Mouse (Mus musculus): Measurements from ENCODE around the gene Ttk.

Gene Ttk

DNA sequence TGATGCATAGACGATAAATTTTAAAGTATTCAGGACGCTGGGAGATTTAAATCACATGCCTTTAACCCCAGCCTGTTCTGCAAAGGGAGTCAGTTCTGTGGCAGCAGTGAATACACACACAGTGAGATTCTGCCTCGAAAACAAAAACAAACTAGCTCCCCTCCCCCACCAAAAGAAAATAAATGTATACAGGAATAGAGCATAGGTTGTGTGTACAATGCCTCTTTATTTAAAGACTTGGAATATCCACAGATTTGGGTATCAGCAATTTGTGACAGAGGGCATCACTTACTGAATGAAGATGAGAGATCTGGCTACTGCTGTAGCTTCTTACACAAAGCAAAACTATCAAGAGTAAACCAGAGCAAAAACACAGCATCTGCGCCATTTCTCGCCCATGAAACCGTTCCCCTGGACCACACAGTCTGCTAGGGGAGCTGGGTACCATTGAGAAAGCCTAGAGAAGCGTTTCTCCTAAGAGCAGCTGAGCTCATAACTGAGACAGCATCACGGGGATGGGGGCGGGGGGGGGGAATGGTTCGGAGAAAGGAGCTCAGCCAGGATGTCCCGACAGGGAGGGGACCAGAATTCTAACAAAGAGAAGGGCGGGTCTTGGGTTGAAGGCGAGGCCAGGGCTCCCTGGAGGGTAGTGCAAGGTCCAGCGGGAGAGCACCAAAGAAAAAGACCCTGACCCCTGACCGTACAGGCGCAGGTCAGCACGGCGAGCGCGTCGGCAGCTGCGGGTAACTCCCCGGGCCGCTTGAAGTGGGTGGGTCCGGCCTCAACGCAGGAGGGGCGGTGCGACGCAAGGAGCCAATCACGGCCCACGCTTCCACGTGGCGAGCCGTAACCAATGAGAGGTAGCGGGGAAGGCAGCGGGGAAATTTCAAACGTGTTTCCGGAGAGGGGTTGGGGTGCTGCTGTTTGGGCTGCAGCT, at the start of gene Ttk:
Gene Ttk (plus strand): TSS at position 879 of the 937 bp plus-strand sequence.
- peak; percentile 83 for DNase-seq (ENCODE audit: low read depth)

DNA sequence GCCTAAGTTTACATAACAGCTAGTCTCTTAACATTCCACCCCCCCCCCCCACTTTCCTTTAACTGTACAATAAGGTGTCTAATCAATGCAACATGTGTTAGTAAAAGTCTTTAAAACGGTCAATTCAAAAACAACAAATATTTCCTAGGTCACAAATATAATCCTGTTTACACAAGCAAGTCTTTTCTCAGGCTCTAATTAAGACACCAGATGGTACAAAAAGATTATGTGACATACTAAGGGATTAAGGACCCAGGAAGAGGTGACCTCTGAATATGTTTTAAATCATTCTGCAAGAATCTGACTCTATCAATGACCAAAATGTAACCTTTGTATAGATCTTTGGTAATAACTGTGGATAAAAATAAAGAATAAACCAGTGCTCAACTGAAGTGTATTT, 49.0 kb upstream of the Ttk start:
- DNase-seq (ENCODE audit: low read depth): no peak

DNA sequence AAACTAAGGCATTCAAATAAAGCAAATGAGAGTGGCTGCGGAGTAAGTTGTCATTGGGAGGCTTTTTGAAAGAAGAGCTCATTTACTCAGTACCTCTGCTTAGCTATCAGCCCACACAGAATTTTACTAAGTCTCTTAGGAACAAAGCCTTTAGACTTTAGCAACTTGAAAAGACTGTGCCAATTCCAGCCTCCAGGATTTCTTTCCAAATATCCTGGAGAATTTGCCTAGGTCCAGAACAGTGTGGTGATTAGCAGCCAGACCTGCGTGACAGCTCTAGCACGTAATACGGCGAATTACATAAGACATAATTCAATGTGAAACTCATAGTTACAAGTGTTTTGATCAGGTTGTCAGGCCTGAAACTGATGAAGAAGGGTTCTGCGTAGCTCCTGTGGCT, 45.2 kb upstream of the Ttk start:
- no peak for DNase-seq (ENCODE audit: low read depth)

DNA sequence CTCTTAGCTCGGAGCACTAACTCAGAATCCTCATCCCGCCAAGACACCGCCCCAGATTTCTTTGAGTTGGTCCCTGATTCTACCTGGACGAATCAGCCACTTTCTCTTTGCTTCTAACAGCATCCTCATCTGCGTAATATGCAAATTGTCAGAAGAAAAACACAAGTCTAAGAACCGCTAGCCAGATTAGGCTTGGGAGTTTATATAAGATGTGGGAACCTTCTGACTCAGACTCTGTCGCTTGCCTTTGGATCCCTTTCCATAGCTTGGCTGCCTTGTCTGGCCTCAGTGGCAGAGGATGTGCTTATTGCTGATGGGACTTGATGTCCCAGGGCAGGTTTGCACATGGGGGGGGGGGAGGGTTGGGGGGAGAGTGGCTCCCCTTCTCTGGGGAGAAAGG, 37.6 kb upstream of the Ttk start:
- DNase-seq (ENCODE audit: low read depth): no peak

DNA sequence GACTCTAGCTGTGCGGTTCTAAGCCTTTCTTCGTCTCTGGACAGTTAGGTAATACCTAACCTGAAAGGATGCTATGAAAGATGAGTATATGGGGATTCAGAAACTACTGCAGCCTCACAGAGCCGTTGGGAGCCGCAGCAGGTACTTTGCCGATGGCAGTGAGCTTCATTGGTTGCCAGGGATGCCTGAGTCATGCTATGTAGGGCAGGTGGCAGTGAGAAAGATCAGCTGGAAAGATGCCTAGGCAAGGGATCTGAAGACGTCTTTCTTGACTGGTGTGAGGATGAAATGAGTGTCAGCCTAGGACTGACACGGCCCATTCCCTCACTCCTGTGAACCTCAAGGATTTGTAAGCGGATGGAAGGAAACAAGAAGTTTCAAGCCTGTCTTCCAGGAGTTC, 36.6 kb upstream of the Ttk start:
- no peak for DNase-seq (ENCODE audit: low read depth)

DNA sequence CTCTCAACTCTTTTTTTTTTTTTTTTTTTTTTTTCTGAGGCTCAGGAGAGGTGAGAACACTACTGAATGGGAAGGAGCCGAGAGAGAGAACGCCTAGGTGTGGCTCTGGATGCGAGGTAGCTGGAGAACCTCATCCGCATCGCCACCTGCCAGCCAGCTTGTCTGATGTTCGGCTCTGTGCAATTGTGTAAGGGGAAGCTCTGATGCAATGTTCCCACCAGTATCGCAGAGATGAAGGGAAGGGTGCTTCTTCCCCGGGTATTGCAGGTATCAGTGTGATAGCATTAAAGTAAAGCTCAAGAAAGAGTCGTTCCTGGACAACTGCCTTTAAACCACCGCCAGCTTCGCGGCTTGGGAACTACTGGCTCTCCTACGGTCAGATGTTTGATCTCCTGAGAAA, 30.1 kb upstream of the Ttk start:
- no peak for DNase-seq (ENCODE audit: low read depth)

DNA sequence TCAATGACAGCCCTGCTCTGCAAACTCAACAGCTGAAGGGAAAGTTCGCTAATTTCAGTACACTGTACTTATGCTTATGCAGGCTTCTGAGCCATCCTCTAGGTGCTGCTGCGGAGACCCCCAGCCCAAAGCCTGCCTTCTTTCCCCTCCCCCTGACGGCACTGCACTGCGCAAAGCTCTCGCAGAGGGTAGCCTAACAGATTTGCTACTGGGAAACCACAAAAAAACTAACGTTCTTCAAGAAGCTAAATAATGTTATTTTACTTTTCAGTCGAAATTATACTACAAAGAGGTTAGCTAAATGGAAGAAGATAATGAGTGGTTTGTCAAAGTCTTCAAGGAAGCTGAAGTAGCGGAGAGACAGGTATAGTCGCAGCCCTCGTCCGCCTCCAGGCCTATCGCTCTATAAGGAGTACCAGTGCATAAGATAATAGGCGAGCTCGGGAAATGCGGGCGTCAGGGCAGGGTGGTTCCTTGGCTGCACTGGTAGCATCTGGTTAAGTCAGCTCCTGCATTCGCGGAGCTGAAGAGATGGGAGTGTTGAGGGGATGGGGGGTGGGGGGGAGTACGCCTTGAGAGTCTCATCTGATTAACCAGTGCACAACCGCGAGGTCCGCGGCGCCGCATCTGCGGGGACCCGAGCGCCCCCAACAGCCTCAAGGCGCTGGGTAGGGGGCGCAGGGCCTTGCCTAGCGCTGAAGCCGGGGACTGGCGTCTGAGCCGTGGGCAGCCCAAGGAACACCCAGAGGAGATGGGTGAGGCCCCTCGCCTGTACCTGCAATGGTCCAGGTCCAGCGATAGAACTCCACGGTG, 29.1 kb upstream of the Ttk start:
- no peak for DNase-seq (ENCODE audit: low read depth)

DNA sequence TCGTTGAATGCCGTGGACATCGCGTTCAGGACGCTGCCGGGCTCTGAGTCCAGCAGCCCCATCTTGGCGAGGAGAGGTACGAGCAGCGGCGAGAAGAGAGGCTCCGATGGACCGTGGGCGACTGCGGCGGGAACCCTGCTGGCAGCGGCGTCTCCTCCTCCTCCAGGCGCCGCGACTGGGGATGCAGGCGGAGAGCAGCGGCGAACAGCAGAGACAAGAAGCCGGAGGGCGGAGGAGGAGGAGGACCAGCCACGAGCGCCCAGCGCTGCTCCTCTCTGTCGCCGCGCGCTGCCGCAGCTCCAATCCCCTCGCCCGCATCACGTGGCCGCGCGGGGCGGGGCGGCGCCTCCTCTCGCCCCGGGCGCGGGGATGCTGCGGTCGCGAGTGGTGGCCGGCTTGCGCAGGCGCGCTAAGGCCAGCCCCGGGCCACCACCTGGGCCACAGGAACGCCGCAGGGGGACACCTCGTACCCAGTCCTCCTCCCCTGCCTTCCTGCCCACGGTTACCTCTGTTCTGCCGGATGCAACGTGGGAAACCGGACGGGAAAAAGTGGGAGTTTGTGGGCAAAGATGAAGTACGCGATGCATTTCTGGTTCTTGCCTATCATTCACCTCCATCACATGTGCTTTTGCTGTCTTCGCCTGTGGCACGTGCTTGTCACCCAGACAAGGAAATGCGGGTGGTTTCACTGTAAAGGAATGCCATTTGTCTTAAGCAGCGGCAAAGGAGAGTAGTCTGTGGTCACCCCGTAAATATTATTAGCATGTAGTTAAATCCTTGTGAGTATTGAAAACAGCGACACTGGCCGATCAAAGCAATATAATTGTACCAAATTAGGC, 28.3 kb upstream of the Ttk start, which contains the start of gene Elovl4:
Gene Elovl4 (minus strand): TSS at position 301 of the 839 bp plus-strand sequence.
- no peak for DNase-seq (ENCODE audit: low read depth)

DNA sequence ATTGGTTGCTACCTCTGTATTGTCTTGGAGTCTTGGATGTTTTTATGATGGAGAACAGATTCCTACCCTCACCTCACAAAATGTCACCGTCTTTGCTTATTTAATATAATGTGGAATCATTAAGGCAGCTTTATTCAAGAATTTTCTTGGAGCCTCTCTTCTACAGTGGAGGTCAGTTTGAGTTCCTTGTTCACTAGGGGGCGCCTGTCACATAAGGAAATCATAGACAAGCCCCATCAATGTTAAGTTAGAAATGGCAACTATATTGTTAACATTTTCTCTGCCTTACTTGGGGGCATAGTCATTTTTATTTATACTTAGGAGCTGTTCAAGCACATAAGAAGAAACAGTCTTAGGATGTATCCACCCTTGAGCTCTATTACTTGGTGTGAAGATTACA, 26.9 kb upstream of the Ttk start:
- peak; percentile 40 for DNase-seq (ENCODE audit: low read depth)

DNA sequence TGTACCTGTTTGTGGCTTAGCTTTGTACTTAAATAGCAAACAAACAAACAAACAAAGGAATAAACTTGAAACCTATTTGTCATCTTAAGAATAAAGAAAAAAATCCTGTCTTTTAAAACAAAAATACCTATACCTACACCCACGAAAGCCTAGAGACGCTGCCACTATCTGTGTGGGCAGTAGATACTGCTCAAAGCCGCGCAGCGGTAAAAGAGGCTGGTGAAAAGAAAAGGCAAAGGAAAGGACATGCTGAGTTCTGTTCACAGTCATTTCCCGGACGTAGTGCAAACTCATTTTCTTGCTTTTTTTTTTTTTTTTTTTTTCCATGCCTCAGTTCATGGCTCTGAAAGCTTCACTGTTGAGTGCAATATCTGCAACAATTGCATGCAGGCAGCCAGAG, 15.3 kb upstream of the Ttk start:
- no peak for DNase-seq (ENCODE audit: low read depth)

DNA sequence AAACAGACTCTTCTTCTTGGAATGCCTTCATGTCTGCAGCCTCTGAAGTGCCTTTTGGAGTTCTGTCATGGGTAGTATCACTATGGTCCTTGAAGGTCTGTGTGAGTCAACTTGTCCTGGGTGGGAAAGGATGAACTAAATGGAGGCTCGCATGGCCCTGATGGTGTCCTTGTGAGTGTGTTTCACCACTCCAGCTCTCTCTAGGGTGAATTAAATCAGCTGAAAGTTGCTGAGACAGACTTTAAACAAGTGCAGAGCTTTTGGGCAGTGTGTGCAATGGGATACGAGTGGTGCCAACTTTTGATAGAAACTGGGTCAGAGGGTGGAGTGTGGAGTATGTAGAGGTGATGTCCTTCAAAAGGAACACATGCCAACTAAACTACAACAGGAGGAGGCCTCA, 13.5 kb upstream of the Ttk start:
- no peak for DNase-seq (ENCODE audit: low read depth)

DNA sequence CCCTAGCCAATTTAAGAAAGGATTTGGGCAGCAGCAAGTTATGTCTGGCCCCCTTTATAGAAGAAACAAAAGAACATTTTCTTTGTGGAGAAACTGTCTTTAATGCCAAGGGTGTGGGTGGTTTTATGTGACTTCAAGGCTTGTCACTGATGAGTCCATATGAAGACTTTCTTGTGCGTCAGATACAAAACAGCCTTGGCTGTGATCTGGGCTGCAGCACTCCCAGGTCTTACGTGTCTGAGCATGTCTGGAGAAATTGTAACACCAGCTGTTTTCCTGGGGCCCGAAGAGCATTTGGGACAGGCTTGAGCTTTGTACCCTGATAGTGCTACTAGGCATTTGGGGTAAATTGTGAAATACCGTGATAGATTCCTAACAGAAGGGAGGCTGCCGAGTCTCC, 11.6 kb upstream of the Ttk start:
- DNase-seq (ENCODE audit: low read depth): no peak

DNA sequence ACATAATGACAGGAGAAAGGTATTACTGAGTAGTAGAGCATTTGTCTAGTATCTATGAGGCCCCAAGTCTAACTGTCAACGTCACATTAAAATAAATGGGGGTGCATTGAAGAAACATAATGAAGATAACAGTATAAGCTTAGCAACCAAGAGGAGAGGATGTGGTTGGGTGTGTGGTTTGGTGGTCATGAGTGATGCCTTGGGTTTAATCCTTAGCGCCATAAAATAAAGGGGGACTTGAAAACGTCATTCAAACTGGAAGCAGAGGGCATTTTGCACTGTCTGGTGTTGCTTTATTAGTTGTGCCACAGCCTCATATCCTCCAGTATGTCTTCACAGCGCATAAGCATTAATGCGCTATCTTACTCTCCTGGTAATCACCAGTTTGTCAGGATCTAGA, 4.6 kb upstream of the Ttk start:
- DNase-seq (ENCODE audit: low read depth): no peak

DNA sequence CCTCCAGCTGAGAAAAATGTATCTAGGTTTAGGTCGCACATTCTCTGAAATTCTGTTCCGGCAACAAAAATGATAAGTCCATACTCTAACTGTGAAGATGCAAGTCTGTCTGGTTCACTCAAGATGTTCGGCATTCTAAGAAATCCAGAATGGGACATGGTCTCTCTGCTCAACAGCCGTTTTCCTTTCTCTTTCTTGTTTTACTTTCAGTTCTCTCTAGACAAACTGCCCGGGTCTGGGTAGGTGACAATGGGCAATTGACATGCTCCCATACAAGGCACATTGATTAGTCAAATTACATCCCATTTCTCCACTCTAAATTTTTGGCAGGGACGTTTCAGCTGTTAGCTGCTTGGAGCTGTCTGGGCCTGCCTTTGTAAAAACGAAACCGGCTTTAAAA, 3.3 kb upstream of the Ttk start:
- no peak for DNase-seq (ENCODE audit: low read depth)

DNA sequence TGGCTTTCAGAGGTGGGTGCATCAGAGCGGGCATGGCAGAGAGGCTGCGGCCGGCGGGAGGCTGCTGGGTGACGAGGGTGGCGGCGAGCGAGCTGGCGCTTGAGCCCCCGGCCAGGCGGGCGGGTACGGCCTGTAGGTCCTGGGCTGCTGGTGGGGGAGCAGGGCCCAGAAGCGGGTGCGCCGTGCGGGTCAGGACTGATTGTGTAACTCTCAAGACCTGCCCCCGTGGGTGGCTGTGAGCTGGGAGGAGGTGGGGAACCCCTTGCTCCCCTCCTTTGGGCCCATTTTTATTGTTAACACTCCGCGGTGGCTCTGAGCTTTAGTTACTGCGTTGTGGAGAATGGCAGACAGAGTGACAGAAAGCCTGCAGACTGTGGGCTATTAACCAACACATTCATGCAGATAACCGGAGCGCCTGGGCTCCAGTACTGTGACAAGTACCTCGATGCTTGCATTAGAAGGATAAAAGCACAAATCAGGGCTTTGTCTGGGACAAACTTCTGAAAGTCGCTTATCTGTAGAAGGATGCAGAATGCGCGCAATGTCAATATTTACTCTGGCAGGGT, 342 bp downstream of the Ttk start:
- DNase-seq (ENCODE audit: low read depth): no peak

DNA sequence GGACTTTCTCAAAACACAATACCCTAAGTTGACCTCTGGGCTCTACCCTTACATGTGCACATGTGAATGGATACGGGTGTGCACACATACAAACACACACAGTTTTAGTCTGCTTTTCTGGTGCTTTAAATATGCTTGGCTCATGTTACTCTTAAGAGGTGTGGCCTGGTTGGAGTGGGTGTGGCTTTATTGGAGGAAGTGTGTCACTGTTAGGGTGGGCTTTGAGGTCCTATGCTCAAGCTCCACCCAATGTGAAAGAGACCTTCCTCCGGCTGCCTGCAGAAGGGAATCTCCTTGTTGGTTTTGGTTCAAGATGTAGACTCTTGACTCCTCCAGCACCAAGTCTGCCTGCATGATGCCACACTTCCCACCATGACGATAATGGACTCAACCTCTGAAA, 18.0 kb downstream of the Ttk start:
- no peak for DNase-seq (ENCODE audit: low read depth)

DNA sequence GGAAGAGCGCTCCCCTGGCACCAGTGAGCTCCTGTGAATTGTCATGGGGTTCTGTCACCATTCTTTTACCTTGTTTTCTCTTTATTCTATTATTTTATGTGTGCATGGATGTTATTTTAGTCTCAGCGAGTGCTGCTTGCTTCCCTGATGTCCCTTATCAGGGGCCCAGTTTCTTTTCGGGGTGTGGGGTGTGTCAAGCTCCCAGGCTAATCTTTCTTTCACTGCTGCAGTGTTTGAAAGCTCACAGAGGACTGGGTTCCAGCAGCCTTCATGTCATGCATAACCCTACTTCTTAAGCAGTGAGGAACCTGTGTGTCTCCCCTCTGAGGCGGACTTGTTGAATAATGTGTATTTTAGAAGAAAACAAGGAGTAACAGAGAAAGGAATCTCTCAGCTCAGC, 30.7 kb downstream of the Ttk start:
- peak; percentile 37 for DNase-seq (ENCODE audit: low read depth)

DNA sequence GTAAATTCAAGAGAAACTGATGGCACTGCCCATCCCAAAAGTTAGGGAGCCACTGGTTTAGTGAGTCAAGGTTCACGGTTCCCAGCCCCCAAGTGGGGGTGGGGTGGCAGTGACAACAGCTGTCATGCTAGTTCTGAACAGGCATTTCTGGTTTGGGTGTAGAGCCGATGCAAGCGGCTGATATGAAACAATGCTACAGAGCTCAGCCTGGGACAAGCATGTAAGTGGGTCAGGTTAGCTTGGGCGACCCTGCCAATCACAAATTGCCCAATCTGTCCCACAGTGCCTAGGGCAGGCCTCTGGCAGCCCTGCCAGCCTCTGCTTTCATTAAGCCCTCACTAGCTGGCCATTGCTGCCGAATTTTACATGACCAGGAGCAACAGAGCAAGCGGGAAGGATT, 47.7 kb downstream of the Ttk start:
- no peak for DNase-seq (ENCODE audit: low read depth)

DNA sequence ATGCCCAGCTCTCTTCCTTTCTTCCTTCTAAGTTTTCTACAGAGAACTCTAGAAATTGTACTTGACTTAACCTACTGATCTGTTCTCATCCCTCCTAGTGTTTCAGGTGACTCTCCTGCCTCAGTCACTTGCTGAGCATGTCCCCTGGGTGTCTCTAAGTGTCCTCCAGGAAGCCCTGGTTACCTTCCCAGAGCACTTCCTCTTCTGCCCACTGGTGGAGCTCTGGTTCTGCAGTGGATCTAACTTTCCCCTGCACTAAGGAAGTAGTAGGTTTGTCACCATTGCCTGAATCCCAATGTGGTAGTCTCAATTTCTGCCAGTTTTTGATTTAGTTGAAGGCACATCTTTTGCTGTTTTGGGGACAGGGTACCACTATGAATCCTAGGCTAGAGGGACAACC, 51.7 kb downstream of the Ttk start:
- no peak for DNase-seq (ENCODE audit: low read depth)

DNA sequence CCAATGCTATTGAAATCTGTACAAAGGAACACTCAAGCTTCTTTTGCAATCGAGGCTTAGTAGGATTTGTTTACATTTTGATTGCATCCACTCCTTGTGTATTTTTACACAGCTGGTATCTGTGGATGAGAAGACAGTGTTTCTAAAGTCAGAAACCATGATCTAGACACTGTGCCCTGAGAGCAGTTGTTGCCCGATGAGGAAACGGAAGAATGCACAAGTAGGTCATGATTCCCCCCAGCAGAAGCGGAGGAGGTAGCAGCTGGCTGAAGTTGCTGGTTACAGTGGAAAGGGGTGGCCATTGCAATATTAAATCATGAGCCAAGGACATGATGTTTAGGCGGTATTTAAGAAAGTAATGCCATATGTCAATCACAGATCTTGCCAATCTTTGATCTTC, 53.7 kb downstream of the Ttk start:
- DNase-seq (ENCODE audit: low read depth): no peak

DNA sequence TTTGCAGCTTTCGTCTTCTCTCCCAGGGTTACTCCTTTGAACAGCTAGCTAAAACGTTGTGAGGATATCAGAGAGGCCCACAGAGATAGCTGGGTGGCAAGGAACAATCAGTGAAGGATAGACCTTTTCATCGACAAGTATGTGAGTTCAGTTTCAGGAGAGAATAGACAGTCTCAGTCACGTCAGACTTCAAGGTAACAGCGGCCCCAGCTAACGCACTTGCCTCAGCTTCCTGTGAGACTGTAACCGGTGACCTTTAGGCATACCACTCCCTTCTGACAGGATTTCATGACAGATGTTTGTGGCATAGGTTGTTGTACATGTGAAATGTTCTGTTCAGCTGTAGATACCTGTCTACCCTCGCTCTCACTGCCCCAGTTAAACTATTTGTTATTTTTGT, 58.6 kb downstream of the Ttk start:
- no peak for DNase-seq (ENCODE audit: low read depth)

DNA sequence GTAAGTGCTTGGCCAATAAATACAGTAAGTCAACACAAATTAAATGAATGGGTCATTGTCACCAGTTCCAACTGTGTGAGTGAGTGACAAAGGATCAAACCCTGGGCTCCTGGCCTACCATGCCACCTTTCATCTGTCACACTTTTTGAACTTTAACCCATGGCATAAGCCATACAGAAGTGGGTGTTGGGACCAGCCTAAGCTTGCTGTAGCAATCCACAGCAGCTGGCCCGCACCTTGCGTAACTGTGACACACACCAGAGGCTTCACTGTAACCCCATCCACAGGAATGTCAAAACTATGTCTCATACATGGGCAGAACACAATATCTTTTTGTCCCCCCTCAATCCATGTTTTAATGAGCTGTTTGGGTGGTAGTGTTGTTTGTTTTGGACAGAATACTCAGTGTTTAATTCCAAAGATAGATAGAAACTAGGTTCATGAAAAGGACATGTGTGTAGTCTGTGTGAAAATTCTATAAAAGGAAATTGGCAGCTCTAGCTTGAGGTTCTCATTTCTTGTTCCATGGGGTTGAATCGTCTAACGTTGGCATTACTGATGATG, 59.4 kb downstream of the Ttk start:
- DNase-seq (ENCODE audit: low read depth): no peak

Data from c-Kit-positive CD71-positive TER-119-negative erythroid progenitor cells, embryonic 14.5 days (primary cell).